In genomic region chr5:132013296-132013695, GRCm38 (mm10) we compare ENCODE assay signal across 27 mouse cellular contexts.
"Had no signal": no experiment of that assay in that cellular context is flagged by ENCODE, and none has a peak within 500 bp of the region (broad histone marks: within the 10 kb centered on the region; RNA-seq: fewer than 3 reads in every experiment).

No protein-coding gene starts in this region.

- ATAC-seq: hindbrain, postnatal 0 days; intestine, embryonic 16.5 days; liver, embryonic 12.5 days had no signal

- H3K4me2 ChIP-seq: heart, embryonic 11.5 days; heart, embryonic 13.5 days; heart, embryonic 15.5 days; hindbrain, embryonic 14.5 days; kidney, embryonic 15.5 days; limb, embryonic 13.5 days; limb, embryonic 15.5 days; liver, embryonic 12.5 days had no signal

- H3K36me3 ChIP-seq: heart, embryonic 13.5 days; heart, embryonic 15.5 days; kidney, embryonic 15.5 days; limb, embryonic 13.5 days; limb, embryonic 15.5 days; liver, embryonic 12.5 days had no signal

- H3K9me3 ChIP-seq: heart, embryonic 13.5 days; heart, embryonic 15.5 days; kidney, embryonic 15.5 days; limb, embryonic 13.5 days; limb, embryonic 15.5 days; liver, embryonic 12.5 days had no signal

- H3K9ac ChIP-seq: heart, embryonic 13.5 days; heart, embryonic 15.5 days; hindbrain, embryonic 14.5 days; kidney, embryonic 15.5 days; limb, embryonic 13.5 days; limb, embryonic 15.5 days; liver, embryonic 12.5 days; liver, embryonic 14.5 days had no signal

- H3K4me3 ChIP-seq: heart, adult 2 months; heart, embryonic 13.5 days; heart, embryonic 15.5 days; kidney, embryonic 15.5 days; limb, embryonic 13.5 days; limb, embryonic 15.5 days; liver, embryonic 12.5 days had no signal

- H3K4me1 ChIP-seq: heart, embryonic 13.5 days; liver, embryonic 12.5 days had no signal

- DNase-seq: gastrocnemius, postnatal 14 days; gastrocnemius, postnatal 36 days; heart, adult 11 months; heart, adult 2 months; heart, postnatal 14 days; heart, postnatal 36 days; kidney, adult 11 months; kidney, adult 2 months; kidney, adult 9 months; kidney, postnatal 14 days; kidney, postnatal 36 days; layer of hippocampus, adult 9-11 months; layer of hippocampus, postnatal 36 days; left cerebral cortex, postnatal 4 days; lung, adult 18-20 months had no signal

- H3K27ac ChIP-seq: heart, adult 2 months; heart, embryonic 13.5 days; heart, embryonic 15.5 days; hindbrain, embryonic 14.5 days; hindbrain, postnatal 0 days; kidney, embryonic 15.5 days; kidney, postnatal 0 days; limb, embryonic 13.5 days; limb, embryonic 15.5 days; liver, embryonic 12.5 days; liver, embryonic 14.5 days had no signal

- H3K27me3 ChIP-seq: heart, embryonic 13.5 days; heart, embryonic 15.5 days; kidney, embryonic 15.5 days; limb, embryonic 13.5 days; limb, embryonic 15.5 days; liver, embryonic 12.5 days had no signal
